Mouse (Mus musculus): Measurements from ENCODE around the gene Tcn2.

Gene Tcn2

GRCm38 (mm10) chr11:3893970-3894369 is 38.0 kb downstream of the Tcn2 start:
- no peak for DNase-seq

DNA sequence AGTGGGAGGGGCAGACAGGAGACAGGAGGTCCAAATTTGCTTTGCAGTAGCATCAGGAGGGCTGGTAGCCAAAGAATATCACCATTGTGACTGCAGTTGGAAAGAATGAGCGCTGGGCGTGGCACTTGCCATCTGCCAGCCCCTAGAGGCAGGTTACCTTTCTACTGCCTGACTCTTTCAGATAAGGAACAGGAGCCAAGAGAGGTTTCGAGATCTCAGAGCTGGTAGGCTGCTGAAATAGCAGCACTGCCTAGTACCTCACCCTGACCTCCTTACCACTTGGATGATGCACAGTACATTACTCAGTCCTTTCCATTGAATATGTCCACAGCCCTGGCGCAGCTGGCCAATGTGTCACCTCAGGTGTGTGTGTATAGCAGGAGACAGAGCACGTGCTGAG is 44.6 kb downstream of the Tcn2 start:
- DNase-seq = no peak

DNA sequence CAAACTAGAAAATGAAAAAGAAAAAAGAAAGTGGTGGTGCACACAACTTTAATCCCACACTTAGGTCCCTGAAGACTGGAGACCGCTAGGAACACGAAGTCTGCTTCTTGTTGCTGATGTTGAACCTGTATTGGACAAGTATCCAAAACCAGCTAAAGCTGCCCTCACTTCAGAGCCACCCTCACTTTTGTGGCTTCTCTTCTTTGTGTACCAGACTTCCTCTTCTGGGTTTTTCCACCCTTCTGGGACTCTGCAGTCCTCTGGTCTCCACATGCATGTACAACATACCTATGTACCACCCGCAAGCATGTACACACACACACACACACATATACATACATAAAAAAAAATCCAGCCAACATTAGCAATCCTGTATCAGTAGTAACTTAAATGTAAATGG is 48.2 kb downstream of the Tcn2 start:
- no peak for DNase-seq

DNA sequence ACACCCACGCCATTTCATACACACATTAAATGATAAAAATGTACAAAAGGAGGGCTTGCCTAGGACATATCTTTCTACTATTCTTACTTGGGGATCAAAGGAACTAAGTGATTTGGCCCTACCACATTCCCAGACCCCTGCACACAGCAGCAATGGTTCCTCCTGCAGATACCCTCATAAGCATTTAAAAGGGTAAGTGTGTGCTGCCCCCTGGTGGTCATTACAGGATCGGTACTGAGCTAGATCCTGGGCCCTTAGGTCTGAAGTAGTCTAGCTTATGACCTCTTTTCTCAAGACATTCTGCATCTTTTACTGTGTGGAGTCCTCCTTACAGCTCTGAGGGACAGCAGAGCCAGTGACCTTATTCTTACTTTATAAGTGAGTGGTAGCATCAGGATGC is 52.1 kb downstream of the Tcn2 start:
- DNase-seq = peak; percentile 84

DNA sequence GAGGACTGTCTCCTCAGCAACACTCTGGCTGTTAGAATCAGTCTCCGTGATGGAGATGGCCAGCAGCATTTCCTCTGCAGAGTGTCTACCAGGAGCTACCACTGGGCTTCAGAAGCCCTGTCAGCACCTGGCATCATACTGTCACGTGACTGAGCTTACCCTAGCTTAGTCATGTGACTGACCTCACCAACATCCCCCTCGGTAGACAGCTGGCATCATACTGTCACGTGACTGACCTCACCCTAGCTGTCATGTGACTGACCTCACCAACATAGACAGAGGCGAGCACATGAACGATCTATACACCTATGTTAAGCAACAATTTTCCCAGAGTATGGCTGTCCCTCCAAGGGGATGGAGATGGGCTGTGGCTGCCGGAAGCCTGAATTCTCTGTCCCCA is 53.3 kb downstream of the Tcn2 start:
- DNase-seq = no peak

- no peak for DNase-seq
Measured at GRCm38 (mm10) chr11:3876419-3876818, 55.5 kb downstream of the Tcn2 start.

All from kidney, postnatal 10 days (tissue).